Mouse (Mus musculus) myocyte (in vitro differentiated cells): ENCODE results near the gene Cenpt. TPM values are rescaled to one million over a fixed set of nuclear protein-coding genes. Genes with fewer than 3 reads are reported as not detected.

Experiments
- H3K27me3 ChIP-seq: one replicate; pipeline ENCODE4 v1.6.1; 2011; ENCODE audit not compliant: control insufficient read depth, insufficient read depth, insufficient read length
- H3K36me3 ChIP-seq: one replicate; pipeline ENCODE4 v1.6.1; 2011; ENCODE audit not compliant: control insufficient read depth, insufficient read depth
- H3K4me2 ChIP-seq: one replicate; pipeline ENCODE4 v1.6.1; 2011; ENCODE audit warnings: low read depth, control low read depth
- H3K4me3 ChIP-seq: one replicate; pipeline ENCODE4 v1.5.1; 2011; ENCODE audit warnings: mild to moderate bottlenecking, control low read depth, moderate library complexity
- H3K79me2 ChIP-seq: one replicate; pipeline ENCODE4 v1.6.1; 2011; ENCODE audit not compliant: control insufficient read depth, insufficient read depth
- H3ac ChIP-seq: one replicate; pipeline ENCODE4 v1.6.1; 2011; ENCODE audit not compliant: control insufficient read depth, insufficient read length
- CEBPB ChIP-seq: IDR thresholded peaks from 2 replicates; pipeline ENCODE4 v1.6.1; 2011; ENCODE audit warnings: mild to moderate bottlenecking, moderate library complexity; ENCODE audit not compliant: poor library complexity, insufficient read depth, severe bottlenecking
- E2F4 ChIP-seq: IDR thresholded peaks from one replicate; pipeline ENCODE4 v1.6.1; 2011; ENCODE audit warnings: mild to moderate bottlenecking, control low read depth, moderate library complexity; ENCODE audit not compliant: insufficient read depth
- MAX ChIP-seq: IDR thresholded peaks from one replicate; pipeline ENCODE4 v1.6.1; 2011; ENCODE audit warnings: low read depth, mild to moderate bottlenecking, control low read depth
- MYOD1 ChIP-seq, 3 experiments: IDR thresholded peaks; one replicate each; pipeline ENCODE4 v1.6.1; 2011; ENCODE audit warnings: control low read depth in 2 of 3, low read depth in 2 of 3, mild to moderate bottlenecking in 2 of 3, moderate library complexity in 1 of 3; ENCODE audit not compliant: insufficient read length in 2 of 3, control insufficient read depth in 1 of 3
- MYOG ChIP-seq, 3 experiments: IDR thresholded peaks; one replicate each; pipeline ENCODE4 v1.6.1; 2011; ENCODE audit warnings: control low read depth in 2 of 3, low read depth in 2 of 3, mild to moderate bottlenecking in 2 of 3; ENCODE audit not compliant: insufficient read length in 2 of 3, control insufficient read depth in 1 of 3, insufficient read depth in 1 of 3
- POLR2A ChIP-seq: IDR thresholded peaks from one replicate; pipeline ENCODE4 v1.6.1; 2011; ENCODE audit warnings: low read depth, mild to moderate bottlenecking, control low read depth, moderate library complexity; ENCODE audit not compliant: insufficient read length
- POLR2AphosphoS2 ChIP-seq: IDR thresholded peaks from one replicate; pipeline ENCODE4 v1.6.1; 2011; ENCODE audit warnings: low read depth, control low read depth; ENCODE audit not compliant: insufficient read length
- REST ChIP-seq: IDR thresholded peaks from one replicate; pipeline ENCODE4 v1.6.1; 2011; ENCODE audit warnings: mild to moderate bottlenecking, control low read depth, moderate library complexity; ENCODE audit not compliant: insufficient read depth, insufficient read length
- SRF ChIP-seq: IDR thresholded peaks from one replicate; pipeline ENCODE4 v1.6.1; 2011; ENCODE audit warnings: low read depth; ENCODE audit not compliant: control insufficient read depth, insufficient read length
- TCF12 ChIP-seq: IDR thresholded peaks from one replicate; pipeline ENCODE4 v1.6.1; 2011; ENCODE audit warnings: mild to moderate bottlenecking, control low read depth; ENCODE audit not compliant: poor library complexity, insufficient read depth, severe bottlenecking
- TCF3 ChIP-seq: IDR thresholded peaks from one replicate; pipeline ENCODE4 v1.6.1; 2011; ENCODE audit warnings: low read depth, control low read depth; ENCODE audit not compliant: insufficient read length
- USF1 ChIP-seq: IDR thresholded peaks from one replicate; pipeline ENCODE4 v1.6.1; 2011; ENCODE audit warnings: low read depth, mild to moderate bottlenecking, control low read depth, moderate library complexity
- polyA plus RNA-seq: library from polyadenylated mRNA; unstranded; fragments of >200 nt; fragmentation: generic; extraction: Trizol; gene quantifications from one replicate; pipeline ENCODE4 v1.2.1, GENCODE M21; 2012; ENCODE audit warnings: missing spikeins

Cenpt gene
- polyA plus RNA-seq, 1 experiment: 20.4 TPM

DNA sequence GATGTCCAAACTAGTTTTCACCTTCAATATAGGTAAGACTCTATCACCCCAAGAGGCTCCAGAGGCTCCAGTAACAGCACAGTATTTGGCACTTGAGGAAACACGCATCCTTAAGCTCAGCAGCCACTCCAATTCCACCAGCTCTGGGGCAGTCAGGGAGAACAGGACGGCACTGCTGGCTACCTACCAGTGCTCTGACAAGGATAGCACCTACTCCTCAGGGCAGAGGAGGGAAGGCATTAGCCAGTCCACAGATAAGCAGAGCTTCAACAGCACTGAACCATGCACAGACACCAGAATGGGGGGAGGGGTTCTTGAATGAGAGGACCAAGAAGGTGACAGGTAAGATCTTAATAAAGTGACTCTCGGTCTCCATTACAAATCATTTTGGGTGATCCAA is 33.4 kb downstream of the Cenpt start:
- H3K4me3 ChIP-seq: no peak overlapping the region
- no peaks in the 10 kb centered on the region for H3K27me3 ChIP-seq
- no peak overlapping the region for H3K4me2 ChIP-seq
- H3K79me2 ChIP-seq: peaks cover 85% of the 10 kb centered on the region
- peaks cover 16% of the 10 kb centered on the region for H3K36me3 ChIP-seq
- TF ChIP-seq POLR2A: no peak
- no peak for TF ChIP-seq MYOD1 (IDR thresholded peaks at IDR 0.05; ENCODE audit: control insufficient read depth in 1 of 3, insufficient read length in 2 of 3, low read depth in 2 of 3)
- no peak overlapping the region for H3ac ChIP-seq

DNA sequence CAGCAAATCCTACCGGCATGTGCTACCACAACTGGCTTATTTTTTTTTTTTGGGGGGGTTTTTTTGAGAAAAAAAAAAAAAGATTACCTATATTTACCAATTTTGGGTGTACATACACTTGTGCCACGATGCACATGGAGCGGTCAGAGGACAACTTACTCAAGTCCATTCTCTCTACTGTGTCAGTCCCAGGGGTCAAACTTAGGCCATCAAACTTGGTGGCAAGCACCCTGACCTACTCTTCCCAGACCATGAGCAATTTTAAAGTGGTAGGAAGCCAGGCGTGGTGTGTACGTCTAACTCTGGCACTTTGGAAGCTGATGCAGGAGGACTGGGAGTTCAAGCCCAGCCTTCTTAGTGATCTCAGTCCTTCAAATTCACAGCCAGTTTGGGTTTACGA is 39.8 kb downstream of the Cenpt start:
- no peak overlapping the region for H3ac ChIP-seq
- H3K79me2 ChIP-seq: peaks cover 63% of the 10 kb centered on the region
- H3K4me3 ChIP-seq: no peak overlapping the region
- H3K27me3 ChIP-seq: no peaks in the 10 kb centered on the region
- H3K4me2 ChIP-seq: no peak overlapping the region
- TF ChIP-seq TCF3 (no peak), E2F4 (no peak), TCF12 (no peak), MYOG (IDR thresholded peaks at IDR 0.05; ENCODE audit: control insufficient read depth in 1 of 3, insufficient read depth in 1 of 3, insufficient read length in 2 of 3, low read depth in 2 of 3) (no peak), POLR2A (no peak), SRF (no peak), CEBPB (no peak), POLR2AphosphoS2 (no peak), MYOD1 (IDR thresholded peaks at IDR 0.05; ENCODE audit: control insufficient read depth in 1 of 3, insufficient read length in 2 of 3, low read depth in 2 of 3) (no peak), USF1 (no peak), MAX (no peak), REST (no peak)
- H3K36me3 ChIP-seq: no peaks in the 10 kb centered on the region

DNA sequence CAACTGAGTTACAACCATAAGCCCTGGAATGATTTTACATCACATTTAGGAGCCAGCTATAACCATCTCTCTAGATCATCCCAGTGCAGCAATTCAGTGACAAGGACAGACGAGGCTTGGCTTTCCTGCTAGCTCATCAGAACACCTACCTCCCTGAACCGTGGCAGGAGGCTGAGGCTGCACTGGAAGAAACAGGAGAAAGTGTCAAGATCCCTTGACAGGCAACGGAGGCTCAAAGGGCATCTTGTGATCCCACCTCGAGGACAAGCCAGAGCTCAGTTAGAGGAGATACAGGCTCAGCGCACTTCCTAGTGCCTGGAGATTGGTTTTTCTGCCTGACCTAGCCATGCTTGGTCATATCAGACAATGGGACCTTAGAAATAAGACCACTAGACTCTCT is 40.6 kb downstream of the Cenpt start:
- no peaks in the 10 kb centered on the region for H3K27me3 ChIP-seq
- no peak overlapping the region for H3K4me3 ChIP-seq
- H3K79me2 ChIP-seq: peaks cover 63% of the 10 kb centered on the region
- no peak overlapping the region for H3K4me2 ChIP-seq
- H3ac ChIP-seq: no peak overlapping the region
- H3K36me3 ChIP-seq: no peaks in the 10 kb centered on the region
- TF ChIP-seq TCF3 (no peak), E2F4 (no peak)

DNA sequence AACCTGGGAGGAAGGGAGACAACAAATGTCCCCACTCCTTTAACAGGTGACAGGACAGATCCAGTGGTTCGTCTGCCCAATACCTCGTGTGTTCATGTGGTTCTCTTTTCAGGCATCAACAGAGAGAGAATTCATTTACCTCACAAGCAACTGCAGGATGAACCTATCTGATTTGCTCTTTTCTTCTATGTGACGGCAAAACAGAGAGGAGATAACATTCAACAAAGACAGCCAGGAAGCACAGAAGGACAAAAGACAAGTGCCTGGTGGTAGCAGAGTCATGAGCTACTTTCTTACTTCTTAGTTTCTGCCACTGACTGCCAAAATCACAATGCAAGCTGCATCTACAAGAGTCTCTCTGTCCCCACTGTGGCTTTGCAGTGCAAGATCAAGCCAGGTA is 41.5 kb downstream of the Cenpt start:
- TF ChIP-seq MYOD1 (IDR thresholded peaks at IDR 0.05; ENCODE audit: control insufficient read depth in 1 of 3, insufficient read length in 2 of 3, low read depth in 2 of 3) (peak in 1 of 3 experiments; percentile 16), MYOG (IDR thresholded peaks at IDR 0.05; ENCODE audit: control insufficient read depth in 1 of 3, insufficient read depth in 1 of 3, insufficient read length in 2 of 3, low read depth in 2 of 3) (no peak), CEBPB (no peak), TCF3 (no peak)
- H3K27me3 ChIP-seq: no peaks in the 10 kb centered on the region
- no peak overlapping the region for H3K4me3 ChIP-seq
- no peak overlapping the region for H3ac ChIP-seq
- H3K4me2 ChIP-seq: no peak overlapping the region
- H3K36me3 ChIP-seq: no peaks in the 10 kb centered on the region
- peaks cover 58% of the 10 kb centered on the region for H3K79me2 ChIP-seq

DNA sequence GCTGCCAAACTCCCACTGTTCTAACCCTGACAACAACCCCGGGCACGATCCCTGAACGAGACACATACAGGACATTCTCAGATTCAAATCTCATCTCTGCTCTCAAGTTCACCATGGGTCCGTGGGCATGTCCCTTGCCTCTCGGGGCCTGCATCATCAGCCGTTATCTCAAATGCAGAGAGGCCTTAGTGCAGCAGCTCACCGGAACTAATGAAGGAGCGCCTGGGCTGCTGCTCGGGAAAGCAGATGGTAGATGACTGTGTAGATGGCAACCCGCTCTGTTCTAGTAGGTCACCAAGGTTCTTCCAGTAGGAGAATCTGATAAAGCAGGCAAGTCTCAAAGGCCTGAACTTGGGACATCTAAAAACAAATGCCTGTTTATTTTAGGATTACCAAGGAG is 42.0 kb downstream of the Cenpt start:
- H3K36me3 ChIP-seq: no peaks in the 10 kb centered on the region
- H3ac ChIP-seq: no peak overlapping the region
- H3K4me3 ChIP-seq: no peak overlapping the region
- H3K79me2 ChIP-seq: peaks cover 57% of the 10 kb centered on the region
- H3K4me2 ChIP-seq: no peak overlapping the region
- TF ChIP-seq POLR2A (no peak), SRF (no peak), TCF12 (no peak), MYOD1 (IDR thresholded peaks at IDR 0.05; ENCODE audit: control insufficient read depth in 1 of 3, insufficient read length in 2 of 3, low read depth in 2 of 3) (no peak), MYOG (IDR thresholded peaks at IDR 0.05; ENCODE audit: control insufficient read depth in 1 of 3, insufficient read depth in 1 of 3, insufficient read length in 2 of 3, low read depth in 2 of 3) (no peak), POLR2AphosphoS2 (no peak)
- H3K27me3 ChIP-seq: no peaks in the 10 kb centered on the region

DNA sequence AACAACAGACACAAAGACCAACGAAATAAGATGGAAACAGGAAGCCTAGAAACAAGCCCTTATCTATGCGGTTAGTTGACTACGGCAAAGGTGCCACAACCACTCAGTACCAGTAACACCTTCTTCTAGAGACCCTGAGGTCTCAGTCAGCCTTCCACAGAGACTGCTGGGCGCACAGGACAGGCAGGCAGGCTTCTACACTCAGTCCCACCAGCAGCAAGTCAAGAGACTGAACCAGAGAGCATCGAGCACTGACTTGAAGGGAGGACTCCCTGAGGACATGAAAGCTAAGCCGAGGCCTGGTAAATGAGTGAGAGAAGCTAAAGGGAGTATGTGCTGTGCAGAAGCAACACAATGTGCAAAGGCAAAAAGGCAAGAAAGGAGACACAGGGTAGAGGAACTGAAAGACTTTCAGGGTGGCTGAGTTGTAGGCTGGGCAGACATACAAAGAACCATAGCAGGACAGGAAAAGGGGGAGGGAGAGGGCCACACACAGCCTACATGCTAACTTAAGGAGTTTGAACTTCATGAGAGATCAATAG is 42.8 kb downstream of the Cenpt start:
- TF ChIP-seq MYOG (IDR thresholded peaks at IDR 0.05; ENCODE audit: control insufficient read depth in 1 of 3, insufficient read depth in 1 of 3, insufficient read length in 2 of 3, low read depth in 2 of 3): no peak
- no peak for TF ChIP-seq TCF3
- no peak for TF ChIP-seq SRF
- TF ChIP-seq POLR2A: no peak
- no peak for TF ChIP-seq REST
- TF ChIP-seq MAX: no peak
- no peak for TF ChIP-seq USF1
- no peak for TF ChIP-seq E2F4
- TF ChIP-seq POLR2AphosphoS2: no peak
- TF ChIP-seq TCF12: no peak
- no peak for TF ChIP-seq MYOD1 (IDR thresholded peaks at IDR 0.05; ENCODE audit: control insufficient read depth in 1 of 3, insufficient read length in 2 of 3, low read depth in 2 of 3)
- no peak for TF ChIP-seq CEBPB
- H3K4me3 ChIP-seq: no peak overlapping the region
- H3K79me2 ChIP-seq: peaks cover 52% of the 10 kb centered on the region
- H3K27me3 ChIP-seq: no peaks in the 10 kb centered on the region
- peaks cover 1% of the 10 kb centered on the region for H3K36me3 ChIP-seq
- H3ac ChIP-seq: no peak overlapping the region
- no peak overlapping the region for H3K4me2 ChIP-seq
